Mouse (Mus musculus): Measurements from ENCODE around the gene Cmc2. TPM values are rescaled to one million over a fixed set of nuclear protein-coding genes. Genes with fewer than 3 reads are reported as not detected.
A peak's percentile ranks its signal among the peaks of the same experiment; 100 is the strongest.

Cmc2 gene
- total RNA-seq (2015; ENCODE audit: low replicate concordance) = 38.6 and 67.4 TPM in 2 replicates
- 87.8 and 107 TPM in 2 replicates for total RNA-seq (2017; ENCODE audit: low replicate concordance)

- peak; percentile 92 for ATAC-seq (replicated peaks; ENCODE audit: low FRiP score, poor library complexity, severe bottlenecking)
Measured at GRCm38 (mm10) chr8:116921337-116922059, at the start of gene Cmc2, which contains the start of gene Cenpn. TSS of gene Cmc2 (minus strand) at chr8:116921455. TSS of gene Cenpn (plus strand) at chr8:116921730.

- no peak for ATAC-seq (replicated peaks; ENCODE audit: low FRiP score, poor library complexity, severe bottlenecking)
Measured at GRCm38 (mm10) chr8:116969531-116969930, 48.3 kb upstream of the Cmc2 start.

GRCm38 (mm10) chr8:116954415-116954814 is 33.2 kb upstream of the Cmc2 start:
- ATAC-seq (replicated peaks; ENCODE audit: low FRiP score, poor library complexity, severe bottlenecking) = no peak

GRCm38 (mm10) chr8:116952428-116952827 is 31.2 kb upstream of the Cmc2 start:
- no peak for ATAC-seq (replicated peaks; ENCODE audit: low FRiP score, poor library complexity, severe bottlenecking)

GRCm38 (mm10) chr8:116951778-116952177 is 30.5 kb upstream of the Cmc2 start:
- ATAC-seq (replicated peaks; ENCODE audit: low FRiP score, poor library complexity, severe bottlenecking) = no peak

GRCm38 (mm10) chr8:116951369-116951768 is 30.1 kb upstream of the Cmc2 start:
- no peak for ATAC-seq (replicated peaks; ENCODE audit: low FRiP score, poor library complexity, severe bottlenecking)

- no peak for ATAC-seq (replicated peaks; ENCODE audit: low FRiP score, poor library complexity, severe bottlenecking)
Measured at GRCm38 (mm10) chr8:116947589-116947988, 26.3 kb upstream of the Cmc2 start.

GRCm38 (mm10) chr8:116946851-116947250 is 25.6 kb upstream of the Cmc2 start:
- no peak for ATAC-seq (replicated peaks; ENCODE audit: low FRiP score, poor library complexity, severe bottlenecking)

- ATAC-seq (replicated peaks; ENCODE audit: low FRiP score, poor library complexity, severe bottlenecking) = no peak
Measured at GRCm38 (mm10) chr8:116946268-116946838, 25.1 kb upstream of the Cmc2 start.

GRCm38 (mm10) chr8:116945169-116945910 is 24.1 kb upstream of the Cmc2 start:
- no peak for ATAC-seq (replicated peaks; ENCODE audit: low FRiP score, poor library complexity, severe bottlenecking)

- ATAC-seq (replicated peaks; ENCODE audit: low FRiP score, poor library complexity, severe bottlenecking) = no peak
Measured at GRCm38 (mm10) chr8:116944385-116944696, 23.1 kb upstream of the Cmc2 start.

- ATAC-seq (replicated peaks; ENCODE audit: low FRiP score, poor library complexity, severe bottlenecking) = no peak
Measured at GRCm38 (mm10) chr8:116943555-116944384, 22.5 kb upstream of the Cmc2 start.

- ATAC-seq (replicated peaks; ENCODE audit: low FRiP score, poor library complexity, severe bottlenecking) = peak; percentile 86
Measured at GRCm38 (mm10) chr8:116943161-116943554, 21.9 kb upstream of the Cmc2 start, which contains the start of gene Atmin. TSS of gene Atmin (plus strand) at chr8:116943393.

- ATAC-seq (replicated peaks; ENCODE audit: low FRiP score, poor library complexity, severe bottlenecking) = no peak
Measured at GRCm38 (mm10) chr8:116942284-116943058, 21.2 kb upstream of the Cmc2 start.

GRCm38 (mm10) chr8:116935506-116935905 is 14.3 kb upstream of the Cmc2 start:
- no peak for ATAC-seq (replicated peaks; ENCODE audit: low FRiP score, poor library complexity, severe bottlenecking)

- ATAC-seq (replicated peaks; ENCODE audit: low FRiP score, poor library complexity, severe bottlenecking) = no peak
Measured at GRCm38 (mm10) chr8:116934976-116935375, 13.7 kb upstream of the Cmc2 start.

GRCm38 (mm10) chr8:116928588-116928987 is 7.3 kb upstream of the Cmc2 start:
- no peak for ATAC-seq (replicated peaks; ENCODE audit: low FRiP score, poor library complexity, severe bottlenecking)

- peak; percentile 81 for ATAC-seq (replicated peaks; ENCODE audit: low FRiP score, poor library complexity, severe bottlenecking)
Measured at GRCm38 (mm10) chr8:116927880-116928279, 6.6 kb upstream of the Cmc2 start.

- ATAC-seq (replicated peaks; ENCODE audit: low FRiP score, poor library complexity, severe bottlenecking) = no peak
Measured at GRCm38 (mm10) chr8:116923526-116923925, 2.3 kb upstream of the Cmc2 start.
